Mouse (Mus musculus) heart, postnatal 36 days (tissue): ENCODE data around the gene Cxcr2. TPM values are rescaled to one million over a fixed set of nuclear protein-coding genes. Genes with fewer than 3 reads are reported as not detected.

Source experiments
- DNase-seq, 2 experiments: peaks; one replicate each; pipeline ENCODE4 v3.0.0; 2021 to 2022
- intact Hi-C: fragments of 180-260 bp; cut with DNase I; formaldehyde crosslinking; loops from one replicate; pipeline ENCODE4 v1.15.1; 2025
- microRNA-seq, 2 experiments: library from miRNA; unstranded; fragments of <30 nt; microRNA quantifications; one replicate each; pipeline ENCODE4 v1.2.0; 2021; ENCODE audit warnings: borderline number of aligned reads in 2 of 2
- total RNA-seq, 2 experiments: library from RNA; stranded (reverse); gene quantifications; 2 replicates each; pipeline ENCODE4 v1.2.3; 2021

Gene Cxcr2
- total RNA-seq, 2 experiments from 2014 or later: 0.16 to 0.17 TPM

DNA sequence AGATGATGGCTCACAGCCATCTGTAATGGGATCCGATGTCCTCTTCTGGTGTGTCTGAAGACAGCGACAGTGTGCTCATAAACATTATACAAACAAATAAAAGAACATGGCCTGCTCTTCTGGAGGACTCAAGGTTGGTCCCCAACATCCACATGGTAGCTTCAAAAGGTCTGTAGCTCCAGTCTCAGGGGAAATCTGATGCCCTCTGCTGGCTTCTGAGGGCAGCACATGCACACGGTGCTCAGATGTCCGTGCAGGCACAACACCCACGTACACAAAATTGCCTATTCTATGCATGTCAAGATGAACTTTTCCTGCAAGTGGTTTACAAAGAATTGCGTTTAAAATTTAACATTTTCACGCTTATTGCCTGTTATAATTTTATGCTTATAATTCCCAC, 42.2 kb downstream of the Cxcr2 start:
- DNase-seq: peak in 1 of 2 experiments; percentile 17
- intact Hi-C loops: loop anchor here (1.0 to 10.0 kb wide), 3 partner anchors 114 to 294 kb away; no protein-coding TSS in a partner anchor

DNA sequence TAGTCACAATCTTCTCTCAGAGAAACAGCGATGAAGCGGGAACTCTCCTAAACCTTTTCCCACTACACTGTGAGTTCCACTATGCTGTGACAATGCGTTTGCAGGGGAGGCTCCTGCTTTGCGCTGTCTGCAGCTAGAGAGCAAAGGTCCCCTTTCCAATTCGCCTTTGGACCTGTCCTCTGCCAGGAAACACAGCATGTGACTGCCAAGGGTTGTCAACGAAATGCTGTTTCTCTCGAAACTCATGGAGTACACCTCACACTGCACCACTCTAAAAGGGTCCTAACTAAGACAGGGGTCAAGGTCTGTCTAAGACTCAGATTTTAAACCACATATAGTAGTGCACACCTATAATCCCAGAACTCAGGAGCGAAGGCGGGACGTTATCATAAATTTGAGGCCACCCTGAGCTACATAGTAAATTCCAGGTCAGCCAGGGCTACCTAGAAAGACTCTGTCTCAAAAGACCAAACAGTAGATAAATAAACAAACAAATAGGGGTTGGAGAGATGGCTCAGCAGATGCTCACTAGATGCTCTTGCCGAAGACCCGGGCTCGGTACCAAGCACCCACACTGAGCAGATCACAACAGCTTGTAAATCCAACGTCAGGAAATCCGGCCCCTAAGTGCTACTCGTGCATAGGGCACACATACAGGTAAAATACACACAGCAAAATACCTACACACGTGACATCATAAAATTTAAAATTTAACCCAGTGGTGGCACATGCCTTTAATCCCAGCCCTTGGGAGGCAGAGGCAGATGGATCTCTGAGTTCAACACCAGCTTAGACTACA, 43.0 kb downstream of the Cxcr2 start:
- no peak for DNase-seq
- intact Hi-C loops: loop anchor here (1.0 to 10.0 kb wide), 3 partner anchors 115 to 295 kb away; no protein-coding TSS in a partner anchor

DNA sequence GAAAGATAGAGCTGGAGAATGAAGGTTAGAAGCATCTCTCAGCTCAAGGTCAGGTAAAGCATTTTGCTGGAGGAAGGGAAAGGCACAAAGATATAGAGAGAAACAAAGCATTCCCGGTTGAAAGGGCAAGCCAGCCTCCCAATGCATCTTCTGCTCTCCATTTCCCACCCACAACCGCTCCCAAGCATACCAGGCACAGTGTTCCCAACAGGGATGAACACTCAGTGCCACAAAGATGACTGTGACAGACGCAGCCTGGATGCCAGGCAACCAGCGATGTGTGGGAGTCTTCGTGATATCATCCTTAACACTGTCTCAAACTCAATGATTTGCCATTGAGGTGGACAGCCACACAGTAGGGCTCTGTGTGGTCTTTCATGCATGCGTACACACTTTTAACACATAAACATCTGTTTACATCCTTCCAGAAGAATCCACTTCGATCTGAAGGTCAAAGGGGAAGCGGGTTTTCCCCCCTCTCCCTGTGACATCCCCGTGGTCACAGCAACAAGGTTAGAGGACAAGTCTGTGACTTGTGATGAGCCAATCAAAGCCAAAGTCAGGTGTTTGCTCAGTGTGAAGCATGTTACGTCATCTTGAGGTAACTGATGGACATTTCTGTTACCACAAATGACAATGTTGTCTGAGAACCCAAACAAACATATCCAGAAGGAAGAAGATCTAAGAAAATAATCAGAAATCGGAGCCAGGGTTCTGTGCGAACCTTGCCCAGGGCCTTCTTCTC, 44.1 kb downstream of the Cxcr2 start:
- no peak for DNase-seq
- intact Hi-C loops: loop anchor here (5.0 to 10.0 kb wide), 2 partner anchors 116 to 213 kb away; no protein-coding TSS in a partner anchor

DNA sequence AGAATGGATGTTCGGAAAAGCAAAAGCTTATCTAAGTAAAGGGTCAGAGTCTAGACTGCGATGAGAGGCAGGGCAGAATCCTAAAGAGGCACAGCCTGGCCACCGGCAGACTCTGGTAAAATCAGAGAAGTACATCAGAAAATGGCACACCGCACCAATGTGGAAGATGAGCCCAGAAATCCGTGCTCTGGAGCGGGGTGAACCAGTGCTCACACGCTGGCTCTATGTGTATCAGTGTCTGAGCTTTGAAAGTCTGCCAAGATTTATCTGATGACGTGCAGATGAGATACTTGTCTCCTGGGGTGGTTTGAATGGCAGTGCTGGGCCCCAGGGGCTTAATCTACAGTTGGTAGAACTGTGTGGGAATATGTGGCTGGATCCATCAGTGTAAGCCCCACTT, 45.3 kb downstream of the Cxcr2 start:
- DNase-seq: no peak
- intact Hi-C loops: loop anchor here (5.0 to 10.0 kb wide), 2 partner anchors 117 to 214 kb away; no protein-coding TSS in a partner anchor

DNA sequence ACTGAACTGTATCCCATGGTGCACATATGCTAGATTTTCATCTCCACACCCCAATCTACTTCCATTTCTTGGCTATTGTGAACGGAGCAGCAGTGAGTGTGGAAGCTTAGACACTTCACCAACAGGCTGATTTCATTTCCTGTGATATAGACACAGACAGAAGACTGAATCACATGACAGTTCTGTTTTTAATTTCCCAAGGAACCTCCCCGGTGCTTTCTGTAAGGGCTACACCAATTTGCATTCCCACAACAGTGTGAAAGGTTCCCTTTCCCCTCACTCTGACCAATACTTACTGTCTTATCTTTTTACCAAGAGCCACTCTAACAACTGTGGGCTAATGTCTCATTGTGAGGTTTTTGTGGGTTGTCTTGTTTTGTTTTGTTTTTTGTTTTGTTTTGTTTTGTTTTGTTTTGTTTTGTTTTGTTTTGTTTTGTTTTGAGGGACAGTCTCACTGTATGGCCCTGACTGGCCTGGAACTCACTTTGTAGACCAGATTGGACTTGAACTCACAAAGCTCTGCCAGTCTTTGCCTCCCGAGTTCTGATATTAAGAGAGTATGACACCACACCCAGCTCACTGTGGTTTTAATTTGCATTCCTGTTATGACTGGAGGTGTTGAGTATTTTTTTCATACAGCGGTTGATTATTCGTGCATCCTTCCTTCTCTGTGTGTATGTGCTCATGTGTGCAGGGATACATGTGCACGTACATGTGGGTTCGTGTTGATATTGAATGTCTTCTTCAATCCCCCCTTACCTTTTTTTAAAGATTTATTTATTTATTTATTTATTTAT, 47.5 kb downstream of the Cxcr2 start:
- intact Hi-C loops: no loop called here
- DNase-seq: no peak

DNA sequence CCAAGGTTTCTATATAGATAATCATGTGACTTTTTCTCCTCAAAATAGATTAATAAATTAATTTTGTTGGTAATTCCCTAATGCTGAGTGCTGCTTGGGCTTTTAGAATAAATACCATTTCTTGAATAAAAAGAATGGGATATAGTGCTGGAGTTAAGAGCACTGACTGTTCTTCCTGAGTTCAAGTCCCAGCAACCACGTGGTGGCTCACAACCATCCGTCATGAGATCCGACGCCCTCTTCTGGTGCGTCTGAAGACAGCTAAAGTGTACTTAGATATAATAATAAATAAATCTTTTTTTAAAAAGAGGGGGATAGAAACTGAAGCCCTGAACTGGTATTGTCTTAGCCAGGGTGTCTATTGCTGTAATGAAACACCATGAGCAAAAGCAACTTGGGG, 49.7 kb downstream of the Cxcr2 start:
- intact Hi-C loops: no loop called here
- no peak for DNase-seq

DNA sequence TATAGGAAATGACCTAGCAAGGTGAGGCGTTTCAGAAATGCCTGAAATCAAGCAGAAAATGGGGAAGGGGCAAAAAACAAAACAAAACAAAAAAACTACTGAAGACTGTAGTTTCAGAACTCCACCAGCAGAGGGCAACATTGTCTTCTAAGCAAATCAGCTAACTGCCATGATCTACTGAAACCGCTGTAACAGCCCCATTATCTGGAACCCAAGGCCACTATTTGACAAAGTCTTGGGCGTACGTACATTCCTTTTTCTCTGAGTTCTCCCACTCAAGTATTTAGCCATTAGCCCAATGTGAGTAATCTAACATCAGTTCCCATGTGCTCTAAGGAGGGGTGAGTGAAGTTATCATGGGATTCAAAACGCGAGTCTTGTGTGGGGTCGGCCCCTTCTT, 52.1 kb downstream of the Cxcr2 start:
- intact Hi-C loops: loop anchor here (1.0 to 5.0 kb wide), 5 partner anchors 51 to 246 kb away; partner anchors contain the start of genes Aamp, Catip and Pnkd
- DNase-seq: peak; percentile 17 to 45

DNA sequence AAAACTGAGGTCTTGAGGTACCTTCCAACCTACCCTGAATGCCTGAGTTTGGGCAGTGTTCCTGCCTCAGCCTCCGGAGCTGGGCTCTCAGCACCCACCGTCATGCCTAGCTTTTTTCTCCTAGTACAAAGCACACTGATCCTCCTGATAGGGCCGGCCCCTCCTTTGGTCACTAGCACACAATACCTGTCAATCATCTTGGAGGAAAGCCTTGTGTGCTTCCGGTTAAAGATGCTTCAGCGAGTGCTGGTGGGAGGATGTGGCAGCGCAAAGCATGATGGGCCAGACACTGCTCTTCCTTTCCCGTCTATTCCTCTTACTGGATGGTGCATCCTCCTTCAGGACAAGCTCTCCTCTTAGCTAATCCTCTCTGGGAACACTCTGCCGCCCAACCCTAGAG, 52.9 kb downstream of the Cxcr2 start:
- no peak for DNase-seq
- intact Hi-C loops: loop anchor here (2.0 to 5.0 kb wide), 4 partner anchors 51 to 181 kb away; partner anchors contain the start of genes Aamp, Catip and Pnkd

DNA sequence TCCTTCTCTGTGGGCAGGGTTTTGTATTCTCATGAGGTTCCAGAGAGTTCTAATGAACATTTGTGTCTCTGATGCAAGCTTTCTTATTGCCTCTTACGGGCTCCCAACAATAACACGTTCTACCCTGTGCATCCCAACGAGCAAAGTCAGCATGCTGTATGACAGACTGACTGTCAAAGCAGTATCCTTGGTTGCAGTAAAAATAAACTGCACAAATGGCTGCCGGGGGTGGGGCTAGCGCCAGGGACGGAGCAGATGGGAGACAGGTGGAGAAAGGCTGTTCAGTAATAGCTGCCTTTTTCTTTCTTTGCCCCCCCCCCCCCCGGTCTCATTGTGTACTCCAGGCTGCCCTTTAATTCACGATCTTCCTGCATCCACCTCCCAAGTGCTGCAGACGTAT, 54.1 kb downstream of the Cxcr2 start:
- intact Hi-C loops: loop anchor here (2.0 to 5.0 kb wide), 4 partner anchors 49 to 179 kb away; partner anchors contain the start of genes Aamp, Catip and Pnkd
- no peak for DNase-seq

DNA sequence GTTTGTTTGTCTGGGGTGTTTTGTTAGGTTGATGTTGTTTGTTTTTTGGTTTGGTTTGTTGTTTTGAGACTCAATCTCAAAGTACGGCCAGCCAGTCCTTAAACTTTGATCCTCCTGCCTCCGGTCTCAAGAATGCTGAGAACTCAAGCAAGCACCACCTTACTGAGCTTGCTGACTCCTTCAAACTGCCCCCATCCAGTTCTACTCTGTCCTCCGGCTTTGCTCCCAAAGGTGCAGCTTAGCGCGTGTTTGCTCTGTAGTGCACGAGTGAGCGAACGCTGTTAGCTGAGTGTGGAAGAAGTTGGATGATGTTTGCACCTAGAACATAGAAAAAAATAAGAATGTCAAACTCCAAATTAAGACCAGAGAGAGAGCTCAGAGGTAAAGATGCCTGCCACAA, 55.2 kb downstream of the Cxcr2 start:
- intact Hi-C loops: loop anchor here (5.0 kb wide), 2 partner anchors 48 to 178 kb away; no protein-coding TSS in a partner anchor
- no peak for DNase-seq

Small RNA genes within 50 kb of the gene (microRNA-seq; reads per million reads assigned to microRNA genes)
- gene Mir1928: 0 reads per million in 2 experiments

Other genes with a start within 250 kb of the Cxcr2 start
- gene Tns1, start 29.5 kb upstream of the Cxcr2 start, total RNA-seq: 100 to 1,000 TPM; 672 to 786 TPM
- gene Rufy4, start 28.4 kb upstream of the Cxcr2 start, total RNA-seq: 1 to 10 TPM in 1 of 2 experiments, under 1 TPM in 1; 0.69 to 1.2 TPM
- not detected for gene Cxcr1, start 40.6 kb downstream of the Cxcr2 start, total RNA-seq
- 100 to 1,000 TPM; 135 to 140 TPM for gene Arpc2, start 82.1 kb downstream of the Cxcr2 start, total RNA-seq
- gene Gpbar1, start 124.6 kb downstream of the Cxcr2 start, total RNA-seq: not detected
- 100 to 1,000 TPM; 102 to 104 TPM for gene Aamp, start 130.7 kb downstream of the Cxcr2 start, total RNA-seq
- 100 to 1,000 TPM; 145 to 159 TPM for gene Pnkd, start 130.9 kb downstream of the Cxcr2 start, total RNA-seq
- gene Tmbim1, start 151.6 kb downstream of the Cxcr2 start, total RNA-seq: 10 to 100 TPM; 45.8 to 50.5 TPM
- gene Catip, start 208.1 kb downstream of the Cxcr2 start, total RNA-seq: under 1 TPM; 0.19 to 0.41 TPM
- 1 to 10 TPM; 4.7 to 5.5 TPM for gene Slc11a1, start 221.2 kb downstream of the Cxcr2 start, total RNA-seq
- 100 to 1,000 TPM; 127 to 133 TPM for gene Ctdsp1, start 237.5 kb downstream of the Cxcr2 start, total RNA-seq